Mouse (Mus musculus) ES-E14 (cell line): ENCODE results near the gene Prex1. TPM values are rescaled to one million over a fixed set of nuclear protein-coding genes. Genes with fewer than 3 reads are reported as not detected.

ENCODE experiments used
- DNase-seq: peaks from one replicate; pipeline ENCODE4 v3.0.0-alpha.2; 2013; ENCODE audit warnings: low read depth, low spot score
- H3K27ac ChIP-seq: 2 replicates; pipeline ENCODE4 v1.5.1; 2012; ENCODE audit warnings: low read depth, mild to moderate bottlenecking, low read length, moderate library complexity, mixed read lengths; ENCODE audit not compliant: poor library complexity, insufficient read depth, severe bottlenecking
- H3K36me3 ChIP-seq: 2 replicates; pipeline ENCODE4 v1.6.1; 2012; ENCODE audit warnings: mild to moderate bottlenecking, low read length, moderate library complexity, mixed read lengths; ENCODE audit not compliant: control insufficient read depth, poor library complexity, insufficient read depth, severe bottlenecking
- H3K4me1 ChIP-seq, 2 experiments: fragments of 150-350 bp in 1 of 2; sonication (generic) in 1 of 2; 2 replicates each; pipeline ENCODE4 v1.6.1; 2012; ENCODE audit warnings: low read length in 2 of 2, mild to moderate bottlenecking in 1 of 2, mixed read lengths in 1 of 2; ENCODE audit not compliant: control insufficient read depth in 2 of 2, insufficient read depth in 2 of 2, poor library complexity in 1 of 2
- H3K4me3 ChIP-seq, 2 experiments: fragments of 150-350 bp in 1 of 2; sonication (generic) in 1 of 2; 2 replicates each; pipeline ENCODE4 v1.5.1; 2012; ENCODE audit warnings: low read length in 2 of 2, low read depth in 1 of 2, mild to moderate bottlenecking in 1 of 2, mixed read lengths in 1 of 2; ENCODE audit not compliant: insufficient read depth in 1 of 2, poor library complexity in 1 of 2, severe bottlenecking in 1 of 2
- H3K9ac ChIP-seq: 2 replicates; pipeline ENCODE4 v1.6.1; 2012; ENCODE audit warnings: low read depth, mild to moderate bottlenecking, low read length, mixed read lengths; ENCODE audit not compliant: poor library complexity, insufficient read depth, severe bottlenecking
- H3K9me3 ChIP-seq: fragments of 150-350 bp; sonication (generic); 2 replicates; pipeline ENCODE4 v1.6.1; 2012; ENCODE audit warnings: low read depth, mild to moderate bottlenecking, low read length; ENCODE audit not compliant: control insufficient read depth, insufficient read depth
- CHD2 ChIP-seq: IDR thresholded peaks from 2 replicates; pipeline ENCODE4 v1.6.1; 2014; ENCODE audit warnings: mild to moderate bottlenecking, low read depth, low read length, inconsistent platforms
- HCFC1 ChIP-seq: IDR thresholded peaks from 2 replicates; pipeline ENCODE4 v1.6.1; 2012; ENCODE audit warnings: low read length, inconsistent platforms, borderline replicate concordance; ENCODE audit not compliant: insufficient read depth
- MAFK ChIP-seq: IDR thresholded peaks from 2 replicates; pipeline ENCODE4 v1.6.1; 2014; ENCODE audit warnings: mild to moderate bottlenecking, low read depth, low read length, inconsistent platforms; ENCODE audit not compliant: insufficient read depth
- ZC3H11A ChIP-seq: IDR thresholded peaks from 2 replicates; pipeline ENCODE4 v1.6.1; 2012; ENCODE audit warnings: low read depth, mild to moderate bottlenecking, inconsistent platforms, low read length, borderline replicate concordance
- ZNF384 ChIP-seq: IDR thresholded peaks from 2 replicates; pipeline ENCODE4 v1.6.1; 2012; ENCODE audit warnings: low read depth, low read length, inconsistent platforms
- in situ Hi-C, 2 experiments: fragments of 600-800 bp; cut with MboI; formaldehyde crosslinking; loops; one replicate each; pipeline ENCODE4 v1.15.1; 2025; ENCODE audit warnings: low sequenced_read_pairs in 2 of 2, inconsistent platforms in 1 of 2; ENCODE audit not compliant: unreplicated experiment in 2 of 2
- total RNA-seq: library from RNA; depleted of rRNA; stranded (reverse); fragments of 300-350 nt; gene quantifications from 2 replicates; pipeline ENCODE4 v1.2.3, GENCODE M21; 2012

The Prex1 gene
- total RNA-seq, 1 experiment: 1.5 TPM

- H3K9ac ChIP-seq: no peak overlapping the region
- in situ Hi-C loops: no loop called here
- TF ChIP-seq ZNF384 (no peak), HCFC1 (no peak), ZC3H11A (no peak), MAFK (no peak), CHD2 (no peak)
These were observed 27.8 kb upstream of the Prex1 start for GRCm38 (mm10) chr2:166741445-166741844.

GRCm38 (mm10) chr2:166740396-166740795 is 26.8 kb upstream of the Prex1 start:
- no peak overlapping the region for H3K9ac ChIP-seq
- H3K4me3 ChIP-seq: no peak overlapping the region
- H3K4me1 ChIP-seq: peaks cover 0 to 13% of the 10 kb centered on the region in 2 experiments; a peak in 2 of 4 replicates
- no peaks in the 10 kb centered on the region for H3K36me3 ChIP-seq
- no peak overlapping the region for H3K27ac ChIP-seq
- in situ Hi-C loops: no loop called here
- TF ChIP-seq MAFK (no peak), ZC3H11A (no peak), ZNF384 (no peak), HCFC1 (no peak), CHD2 (no peak)
- H3K9me3 ChIP-seq: no peaks in the 10 kb centered on the region
- no peak for DNase-seq

More at GRCm38 (mm10) chr2:166741445-166741844, 27.8 kb upstream of the Prex1 start:
- Histone ChIP-seq H3K4me1 (peaks cover 6 to 14% of the 10 kb centered on the region in 2 experiments; a peak in 3 of 4 replicates), H3K4me3 (no peak overlapping the region), H3K36me3 (no peaks in the 10 kb centered on the region), H3K9me3 (no peaks in the 10 kb centered on the region), H3K27ac (no peak overlapping the region)
- no peak for DNase-seq

- Histone ChIP-seq H3K36me3 (no peaks in the 10 kb centered on the region), H3K4me3 (no peak overlapping the region), H3K4me1 (peaks cover 0 to 13% of the 10 kb centered on the region in 2 experiments; a peak in 1 of 4 replicates), H3K27ac (no peak overlapping the region), H3K9ac (no peak overlapping the region), H3K9me3 (no peaks in the 10 kb centered on the region)
- DNase-seq: no peak
- in situ Hi-C loops: no loop called here
- TF ChIP-seq ZNF384: no peak
- no peak for TF ChIP-seq HCFC1
- no peak for TF ChIP-seq CHD2
- TF ChIP-seq ZC3H11A: no peak
- TF ChIP-seq MAFK: no peak
These were observed 23.7 kb upstream of the Prex1 start for GRCm38 (mm10) chr2:166737307-166737706.

GRCm38 (mm10) chr2:166735469-166736001 is 21.9 kb upstream of the Prex1 start:
- no peak overlapping the region for H3K27ac ChIP-seq
- H3K9ac ChIP-seq: no peak overlapping the region
- in situ Hi-C loops: no loop called here
- H3K4me1 ChIP-seq: peaks cover 4 to 24% of the 10 kb centered on the region in 2 experiments; a peak in 3 of 4 replicates
- no peak for DNase-seq
- TF ChIP-seq CHD2 (no peak), MAFK (no peak), ZNF384 (no peak), ZC3H11A (no peak), HCFC1 (no peak)
- H3K9me3 ChIP-seq: no peaks in the 10 kb centered on the region
- H3K4me3 ChIP-seq: no peak overlapping the region
- H3K36me3 ChIP-seq: no peaks in the 10 kb centered on the region

- in situ Hi-C loops: no loop called here
- TF ChIP-seq HCFC1 (no peak), ZC3H11A (no peak), CHD2 (no peak), ZNF384 (no peak), MAFK (no peak)
- H3K9ac ChIP-seq: no peak overlapping the region
- no peaks in the 10 kb centered on the region for H3K36me3 ChIP-seq
- H3K4me3 ChIP-seq: no peak overlapping the region
- no peak for DNase-seq
- peaks cover 13 to 35% of the 10 kb centered on the region in 2 experiments; a peak in 3 of 4 replicates for H3K4me1 ChIP-seq
- H3K27ac ChIP-seq: no peak overlapping the region
- no peaks in the 10 kb centered on the region for H3K9me3 ChIP-seq
These were observed 19.2 kb upstream of the Prex1 start for GRCm38 (mm10) chr2:166732860-166733259.
